Mouse (Mus musculus) ovary, adult 18-20 months (tissue): ENCODE measurements at regions not wholly inside any gene's neighbourhood (a gene's known extent, or its start where the extent isn't known, plus 50 kb on each side); places are given as distances from the start of the nearest gene placed in this dataset.

Experiments
- DNase-seq: peaks from one replicate; pipeline ENCODE4 v3.0.0; 2022; ENCODE audit warnings: low spot score, mixed read lengths

- DNase-seq = no peak
Observed at GRCm38 (mm10) chr5:91198620-91199019, 59.2 kb downstream of the Areg start.

GRCm38 (mm10) chr5:91200448-91200847 is 61.0 kb downstream of the Areg start:
- DNase-seq = peak; percentile 27

- DNase-seq = no peak
Observed at GRCm38 (mm10) chr5:91204225-91205005, 65.0 kb downstream of the Areg start.

GRCm38 (mm10) chr5:91205350-91205880 is 66.0 kb downstream of the Areg start:
- no peak for DNase-seq

GRCm38 (mm10) chr5:91206569-91207490 is 67.4 kb downstream of the Areg start:
- DNase-seq = no peak

- no peak for DNase-seq
Observed at GRCm38 (mm10) chr5:91220174-91220573, 80.8 kb downstream of the Areg start.

GRCm38 (mm10) chr5:91241656-91242055 is 102.3 kb downstream of the Areg start:
- no peak for DNase-seq

GRCm38 (mm10) chr5:91247444-91247843 is 108.0 kb downstream of the Areg start:
- DNase-seq = no peak

- no peak for DNase-seq
Observed at GRCm38 (mm10) chr5:91261895-91262294, 122.5 kb downstream of the Areg start.

- DNase-seq = no peak
Observed at GRCm38 (mm10) chr5:91262526-91262925, 123.1 kb downstream of the Areg start.

- no peak for DNase-seq
Observed at GRCm38 (mm10) chr5:91270747-91271146, 131.3 kb downstream of the Areg start.

GRCm38 (mm10) chr5:91271416-91271815 is 131.4 kb downstream of the Btc start:
- no peak for DNase-seq

- no peak for DNase-seq
Observed at GRCm38 (mm10) chr5:91274411-91274810, 128.4 kb downstream of the Btc start.

GRCm38 (mm10) chr5:91278466-91278865 is 124.3 kb downstream of the Btc start:
- DNase-seq = no peak

GRCm38 (mm10) chr5:91279464-91279863 is 123.3 kb downstream of the Btc start:
- no peak for DNase-seq

GRCm38 (mm10) chr5:91282969-91283368 is 119.8 kb downstream of the Btc start:
- DNase-seq = no peak

- no peak for DNase-seq
Observed at GRCm38 (mm10) chr5:91293073-91293472, 109.7 kb downstream of the Btc start.

GRCm38 (mm10) chr5:91294957-91295356 is 107.8 kb downstream of the Btc start:
- no peak for DNase-seq

- no peak for DNase-seq
Observed at GRCm38 (mm10) chr5:91297068-91297467, 105.7 kb downstream of the Btc start.

GRCm38 (mm10) chr5:91302114-91302513 is 100.7 kb downstream of the Btc start:
- no peak for DNase-seq

- DNase-seq = no peak
Observed at GRCm38 (mm10) chr5:91302943-91303342, 99.9 kb downstream of the Btc start.

GRCm38 (mm10) chr5:91303702-91304101 is 99.1 kb downstream of the Btc start:
- no peak for DNase-seq

GRCm38 (mm10) chr5:91307031-91307430 is 95.8 kb downstream of the Btc start:
- no peak for DNase-seq
